Mouse (Mus musculus) fibroblast of lung, adult 2 months (primary cell): ENCODE measurements around the gene Gm28038.

Experiments used
- DNase-seq: peaks from one replicate; pipeline ENCODE4 v3.0.0-alpha.2; 2011; ENCODE audit warnings: low read depth

Gene Gm28038

DNA sequence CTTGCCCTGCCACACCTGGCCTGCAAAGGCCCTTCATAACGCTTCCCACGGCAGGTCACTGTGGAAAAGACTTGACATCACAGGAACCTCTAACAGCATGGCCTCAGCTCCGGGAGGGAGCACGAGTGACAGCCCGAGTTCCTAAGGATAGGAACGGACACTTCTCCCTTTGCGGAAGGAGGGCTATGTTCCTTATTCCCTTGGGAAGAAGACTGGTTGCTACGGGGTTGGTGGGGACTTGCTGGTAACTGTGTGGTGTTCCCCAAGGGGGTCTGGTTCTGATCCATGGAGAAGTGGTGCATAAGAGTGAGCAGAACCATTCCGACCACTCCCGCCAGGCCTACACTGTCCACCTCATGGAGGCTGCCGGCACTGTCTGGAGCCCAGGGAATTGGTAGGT is at the start of gene Gm28038:
Gene Gm28038 (plus strand): TSS at position 301 of the 400 bp plus-strand sequence.
- no peak for DNase-seq

DNA sequence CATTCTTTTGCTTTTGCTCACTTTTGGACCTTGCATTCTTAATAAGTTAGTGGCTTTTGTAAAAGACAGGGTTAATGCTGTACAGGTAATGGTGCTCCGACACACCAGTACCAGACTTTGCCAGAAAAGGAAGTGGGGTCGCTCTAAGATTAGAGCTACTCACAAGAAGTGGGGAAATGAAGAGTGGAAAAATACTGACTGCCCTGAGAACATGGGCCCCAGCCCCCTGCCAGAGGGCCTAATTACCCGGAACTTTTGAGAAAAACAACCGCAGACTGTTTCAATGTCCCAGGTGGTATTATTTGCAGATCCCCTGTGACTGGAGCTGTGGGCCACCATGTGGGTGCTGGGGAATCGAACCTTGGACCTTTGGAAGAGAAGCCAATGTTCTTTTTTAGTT is 45.2 kb upstream of the Gm28038 start:
- no peak for DNase-seq

DNA sequence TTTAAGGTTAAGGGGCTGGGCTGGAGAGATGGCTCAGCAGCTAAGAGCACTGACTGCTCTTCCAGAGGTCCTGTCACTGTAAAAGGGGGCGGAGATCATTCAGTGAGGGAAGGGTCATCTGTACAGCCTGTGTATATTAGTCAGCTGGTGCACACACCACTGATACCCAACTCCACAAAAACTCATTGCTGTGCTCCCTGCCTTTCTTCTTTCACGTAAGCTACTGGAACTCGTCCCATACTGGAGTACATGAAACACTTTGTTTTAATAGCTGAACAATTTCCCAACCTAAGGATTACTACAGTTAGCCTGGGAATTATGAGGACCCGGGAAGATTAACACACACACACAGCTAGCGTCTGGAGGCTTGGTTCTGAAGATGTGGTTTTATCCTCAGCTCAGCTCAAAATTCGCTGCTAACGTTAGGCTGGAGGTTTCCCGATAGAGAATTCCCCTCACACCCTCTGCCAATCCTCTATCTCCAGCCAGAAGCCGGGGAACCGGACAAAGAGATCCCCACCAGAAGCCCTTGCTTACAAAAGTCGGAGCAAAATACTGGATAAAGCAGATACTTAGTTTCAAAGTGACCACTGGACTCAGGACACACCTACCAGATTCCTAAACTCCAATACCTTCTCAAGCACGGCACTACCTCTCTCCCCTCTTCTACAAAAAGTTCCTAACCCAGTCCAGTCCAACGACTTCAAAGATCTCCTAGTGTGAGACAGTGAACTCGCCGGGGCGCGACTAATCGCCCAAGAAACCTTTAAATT is 44.2 kb upstream of the Gm28038 start:
- no peak for DNase-seq

DNA sequence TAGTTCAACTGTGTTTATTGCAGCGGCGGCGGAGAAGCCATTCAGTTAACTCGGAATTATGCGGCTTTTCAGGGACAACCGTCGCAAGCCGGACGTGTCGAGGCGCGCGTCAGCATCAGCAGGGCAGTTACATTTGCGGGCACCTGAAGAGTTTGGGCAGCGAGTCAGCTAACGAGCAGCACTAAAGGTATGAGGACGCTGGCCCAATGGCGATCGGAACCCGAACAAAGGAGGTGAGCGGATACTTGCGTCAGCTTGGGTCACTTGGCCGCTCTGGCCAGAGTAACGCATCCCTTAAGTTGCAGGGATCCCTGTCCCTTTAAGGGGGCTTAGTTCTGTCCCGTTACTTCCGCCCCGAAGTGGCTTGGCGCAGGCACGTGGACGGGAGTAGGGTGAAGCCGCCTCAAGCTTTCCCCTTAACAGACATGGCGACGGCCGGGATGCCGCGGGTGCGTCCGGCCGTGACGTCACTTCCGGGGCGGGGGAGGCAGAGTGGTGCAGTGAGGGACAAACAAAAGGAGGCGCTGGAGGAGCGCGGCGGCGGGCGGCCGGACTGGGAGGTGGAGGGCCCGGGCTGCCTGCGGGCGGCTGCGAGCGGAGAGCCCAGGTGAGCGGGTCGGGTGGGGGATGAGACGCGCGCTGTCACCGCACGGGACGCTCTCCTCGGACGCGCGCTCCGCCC is 43.5 kb upstream of the Gm28038 start, which contains the start of gene Lrrc8a:
Gene Lrrc8a (plus strand): TSS at position 517 of the 682 bp plus-strand sequence.
- peak; percentile 90 for DNase-seq

DNA sequence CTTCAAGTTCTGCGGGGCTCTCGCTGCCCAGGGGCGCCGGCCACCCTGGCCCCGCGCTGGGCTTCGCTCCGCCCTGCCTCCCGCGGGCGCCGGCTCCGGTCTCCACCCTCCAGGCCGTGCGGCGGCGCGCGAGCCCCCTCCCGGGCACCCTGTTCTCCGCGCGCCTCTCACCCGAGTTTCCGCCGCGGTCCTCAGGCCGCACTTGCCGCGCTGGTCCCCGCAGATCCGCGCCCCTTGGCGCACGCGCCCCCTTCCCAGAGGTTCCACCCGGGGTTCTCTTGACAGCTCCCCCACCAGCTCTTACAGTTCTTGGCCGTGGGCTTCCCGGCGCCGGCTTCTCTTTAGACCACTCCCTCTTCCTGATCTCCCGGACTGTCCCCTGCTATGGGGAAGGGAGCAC is 43.0 kb upstream of the Gm28038 start:
- DNase-seq, result no peak

DNA sequence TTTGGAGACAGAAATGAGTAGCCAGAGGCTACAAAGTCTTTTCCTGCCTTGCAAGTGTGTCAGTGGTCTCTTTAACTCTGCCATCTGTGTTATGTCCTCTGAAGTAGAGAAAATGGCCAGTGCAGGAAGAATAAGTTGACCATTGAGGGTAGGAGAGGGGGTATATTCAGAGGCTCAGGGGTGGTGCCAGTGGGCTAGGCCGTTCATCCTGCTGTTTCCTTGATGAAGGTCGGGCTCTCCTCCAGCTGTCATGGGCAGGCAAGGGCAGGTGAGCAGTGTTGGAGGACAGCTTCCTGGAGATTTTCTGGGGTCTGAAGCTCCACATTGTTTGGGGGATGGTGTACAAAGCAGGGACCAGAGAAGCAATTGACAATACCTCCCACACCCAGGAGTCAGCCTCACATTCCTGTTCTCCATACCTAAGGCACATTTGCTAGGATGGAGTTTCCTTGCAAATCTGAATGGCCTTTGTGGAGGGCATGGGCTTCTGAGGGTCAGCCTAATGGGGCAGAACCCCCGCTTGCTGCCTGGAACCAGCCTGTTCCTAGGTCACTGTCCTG is 41.9 kb upstream of the Gm28038 start:
- no peak for DNase-seq

DNA sequence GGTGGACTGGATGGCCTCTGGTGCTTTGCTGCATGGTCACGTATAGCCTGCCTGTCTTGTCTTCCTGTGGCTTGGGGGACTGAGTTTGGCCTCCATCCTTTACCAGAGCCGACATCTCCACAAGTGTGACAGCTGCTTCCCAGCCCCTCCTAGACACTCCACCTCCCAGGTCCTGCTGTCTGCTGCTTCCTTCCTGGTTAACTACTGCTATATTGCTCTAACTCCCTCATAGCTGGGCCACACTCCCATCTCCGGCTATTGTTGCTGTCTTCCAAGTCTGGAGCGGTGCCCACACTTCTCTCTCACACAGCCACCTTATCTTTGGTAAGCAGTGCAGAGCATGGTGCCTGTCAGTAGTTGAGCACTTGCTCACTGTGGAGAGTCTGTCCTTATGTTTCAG is 41.1 kb upstream of the Gm28038 start:
- no peak for DNase-seq

DNA sequence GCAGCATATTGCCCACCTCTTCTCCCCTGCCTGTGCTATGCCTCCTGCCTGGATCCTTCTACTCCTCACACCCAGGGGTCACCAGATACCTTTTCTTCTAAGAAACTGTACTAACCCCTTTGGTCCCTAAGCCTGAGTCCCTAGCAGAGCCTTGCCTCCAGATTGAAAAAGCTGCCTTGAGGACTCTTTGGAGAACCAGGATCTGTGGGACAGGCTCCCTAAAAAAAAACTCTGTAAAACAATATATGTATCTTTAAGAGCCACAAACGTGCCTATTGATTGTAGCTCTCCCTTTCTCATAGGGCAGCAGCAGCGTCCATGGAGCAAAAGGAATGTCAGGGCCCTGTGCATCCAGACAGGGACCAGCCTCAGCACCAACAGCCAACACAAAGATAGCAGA is 40.6 kb upstream of the Gm28038 start, which contains the start of gene Gm28035:
Gene Gm28035 (plus strand): TSS at position 301 of the 400 bp plus-strand sequence.
- no peak for DNase-seq

DNA sequence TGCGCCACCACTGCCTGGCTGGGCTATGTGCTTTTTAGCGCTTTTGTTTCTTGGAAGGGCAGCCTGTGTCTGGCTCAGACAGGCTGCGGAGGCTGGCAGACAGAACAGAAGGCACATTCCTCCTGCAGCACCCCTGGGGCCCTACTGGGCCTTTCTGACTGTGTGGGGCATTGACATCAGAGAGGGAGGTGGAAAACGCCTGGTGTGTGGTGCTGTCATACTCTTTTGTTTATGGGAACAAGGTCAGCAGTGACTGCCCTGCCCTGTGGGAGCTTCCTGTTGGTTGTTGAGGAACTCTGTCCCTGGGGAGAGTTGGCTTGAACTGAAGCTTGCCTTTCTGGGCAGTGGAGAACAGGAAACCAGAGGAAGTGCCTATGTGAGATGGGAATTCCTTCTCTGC is 38.3 kb upstream of the Gm28038 start:
- DNase-seq, result peak; percentile 57

DNA sequence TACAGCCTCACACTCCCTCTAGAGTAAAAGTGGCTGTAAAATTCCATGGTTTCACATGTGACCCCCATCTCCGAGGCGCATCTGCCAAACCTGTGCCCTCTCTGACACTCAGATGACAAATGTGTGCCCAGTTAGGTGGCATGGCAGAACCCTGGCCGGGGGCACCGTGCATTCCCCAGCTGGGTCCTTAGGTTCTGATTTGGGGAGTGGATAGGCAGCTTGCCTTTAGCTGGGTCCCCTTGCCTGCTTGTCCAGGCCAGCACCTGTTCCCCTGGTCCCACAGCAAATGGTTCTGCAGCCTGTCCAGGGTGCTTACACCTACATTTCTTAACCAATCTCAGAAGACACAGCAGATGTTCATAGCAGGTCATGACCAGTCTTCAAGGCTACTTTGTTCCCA is 37.5 kb upstream of the Gm28038 start:
- no peak for DNase-seq

DNA sequence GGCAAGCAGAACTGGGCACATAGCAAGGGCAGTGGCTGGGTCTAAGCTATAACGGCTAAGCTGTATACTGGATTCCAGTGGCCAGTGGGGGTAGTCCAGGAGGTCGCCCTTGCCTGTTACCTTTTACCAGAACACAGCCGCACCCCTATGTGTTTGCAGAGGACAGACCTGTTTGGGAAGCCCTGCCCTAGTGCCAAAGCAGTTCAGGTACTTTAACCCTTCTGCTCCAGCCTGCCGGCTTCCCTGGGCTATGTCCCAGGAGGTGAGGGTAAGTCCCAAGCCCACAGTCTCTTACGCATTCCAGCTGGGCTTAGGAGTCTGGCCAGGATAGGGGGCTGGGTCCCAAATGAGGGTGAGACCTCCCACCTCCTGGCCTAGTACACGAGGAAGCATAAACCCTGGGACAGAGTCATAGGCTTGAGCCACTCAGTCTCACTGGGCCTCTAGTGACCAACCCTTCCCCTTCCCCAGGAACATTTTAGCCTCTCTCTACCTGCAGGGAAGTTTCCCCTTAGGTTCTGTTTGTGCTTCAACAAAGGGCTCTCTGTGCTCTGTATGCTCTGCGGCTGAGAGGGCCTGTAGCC is 36.2 kb upstream of the Gm28038 start:
- DNase-seq, result no peak

DNA sequence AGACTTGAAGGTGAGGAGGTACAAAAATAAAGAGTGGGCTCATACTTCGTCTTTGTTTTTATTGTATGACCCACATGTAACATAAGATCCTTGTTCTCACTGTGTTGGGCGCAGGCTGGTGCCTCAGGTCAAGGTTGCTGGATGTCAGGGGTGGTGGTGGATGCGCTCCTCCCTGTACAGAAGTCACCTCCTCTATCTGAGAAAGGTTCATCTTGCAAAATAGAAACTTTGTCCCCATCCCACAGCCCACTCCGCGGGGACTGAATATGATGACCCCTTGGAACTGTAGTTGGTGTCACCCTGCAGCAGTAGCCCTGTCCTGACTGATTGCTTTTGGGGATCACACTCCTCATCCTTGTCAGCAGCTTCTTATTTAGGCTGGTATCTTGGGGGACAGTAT is 33.8 kb upstream of the Gm28038 start:
- DNase-seq, result no peak

DNA sequence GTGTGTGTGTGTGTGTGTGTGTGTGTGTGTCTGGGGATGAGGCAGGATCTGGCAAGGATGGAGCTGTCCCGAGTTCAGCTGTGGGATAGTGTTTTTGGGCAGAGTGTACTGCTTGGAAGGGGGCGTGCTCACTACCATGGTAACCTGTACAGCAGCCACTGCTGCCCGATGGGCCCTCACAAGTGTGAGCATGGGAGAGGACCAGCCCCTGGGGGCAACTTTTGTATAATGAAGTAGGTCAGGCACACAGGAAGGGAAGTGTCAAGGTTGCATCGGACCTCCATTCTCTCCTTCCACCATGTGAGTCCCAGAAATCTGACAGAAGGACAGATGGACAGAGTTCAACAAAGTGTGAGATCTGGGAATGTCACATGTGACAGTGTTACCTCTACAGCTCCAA is 33.2 kb upstream of the Gm28038 start:
- DNase-seq, result no peak

DNA sequence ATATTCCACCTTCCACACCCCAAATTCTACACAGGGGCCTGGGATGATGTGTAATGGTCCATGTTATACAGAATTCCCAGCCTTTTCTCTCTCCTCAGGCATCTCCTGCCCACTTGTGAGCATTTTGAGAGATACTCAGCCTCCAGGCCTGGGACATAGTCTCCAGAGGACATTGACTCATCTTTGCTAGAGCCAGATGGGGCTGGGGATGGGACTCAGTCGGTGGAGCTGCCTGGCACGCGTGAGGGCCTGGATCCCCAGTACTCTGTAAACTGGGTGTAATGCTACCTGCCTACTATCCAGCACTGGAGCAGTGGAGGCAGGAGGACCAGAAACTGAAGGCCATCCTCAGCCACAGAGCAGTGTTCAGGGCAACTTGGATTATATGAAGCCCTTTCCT is 31.7 kb upstream of the Gm28038 start:
- no peak for DNase-seq

DNA sequence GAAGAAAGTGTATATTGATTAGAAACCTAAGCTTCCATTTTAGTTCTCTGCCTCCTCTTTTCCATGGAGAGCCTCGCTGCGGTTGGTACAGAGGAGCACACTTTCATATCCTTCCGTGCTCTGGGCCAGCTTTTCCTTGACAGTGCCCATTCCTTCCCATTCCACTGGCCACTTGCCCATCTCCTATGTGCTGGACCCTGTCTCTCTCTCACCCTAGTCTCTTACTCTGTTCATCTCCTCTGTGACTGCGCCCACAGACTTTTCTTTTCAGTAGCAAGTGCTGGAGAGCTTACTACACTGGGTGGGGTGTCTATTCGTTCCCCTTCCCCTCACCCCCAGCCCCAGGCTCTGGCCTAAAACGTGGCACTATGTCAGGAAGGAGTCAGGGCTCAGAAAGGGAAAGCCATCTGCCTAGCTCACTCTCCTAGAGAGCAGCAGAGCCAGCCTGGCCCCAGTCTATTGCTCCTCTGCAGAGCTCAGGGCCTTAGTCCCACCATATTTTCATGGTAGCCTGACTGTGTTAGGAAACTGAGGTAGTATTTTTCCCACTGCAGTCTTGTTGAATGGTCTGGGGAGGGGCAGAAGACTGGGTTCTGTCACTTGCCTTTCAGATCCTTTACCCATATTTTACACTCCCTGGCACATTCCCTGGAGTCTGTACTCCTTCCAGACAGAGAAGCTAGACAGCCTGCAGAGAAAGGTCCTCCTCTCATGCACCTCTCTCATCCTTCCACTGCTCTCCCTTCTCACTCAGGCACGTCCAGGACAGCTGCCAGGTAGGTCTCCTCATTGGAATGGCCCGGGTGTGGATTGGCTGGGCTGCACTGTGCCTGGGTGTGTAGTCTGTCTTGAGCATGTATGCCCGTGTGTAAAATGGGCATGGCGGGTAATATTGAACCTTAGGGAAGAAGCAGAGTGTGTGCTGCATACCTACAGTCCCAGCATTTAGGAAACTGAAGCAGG is 30.4 kb upstream of the Gm28038 start:
- DNase-seq, result no peak

DNA sequence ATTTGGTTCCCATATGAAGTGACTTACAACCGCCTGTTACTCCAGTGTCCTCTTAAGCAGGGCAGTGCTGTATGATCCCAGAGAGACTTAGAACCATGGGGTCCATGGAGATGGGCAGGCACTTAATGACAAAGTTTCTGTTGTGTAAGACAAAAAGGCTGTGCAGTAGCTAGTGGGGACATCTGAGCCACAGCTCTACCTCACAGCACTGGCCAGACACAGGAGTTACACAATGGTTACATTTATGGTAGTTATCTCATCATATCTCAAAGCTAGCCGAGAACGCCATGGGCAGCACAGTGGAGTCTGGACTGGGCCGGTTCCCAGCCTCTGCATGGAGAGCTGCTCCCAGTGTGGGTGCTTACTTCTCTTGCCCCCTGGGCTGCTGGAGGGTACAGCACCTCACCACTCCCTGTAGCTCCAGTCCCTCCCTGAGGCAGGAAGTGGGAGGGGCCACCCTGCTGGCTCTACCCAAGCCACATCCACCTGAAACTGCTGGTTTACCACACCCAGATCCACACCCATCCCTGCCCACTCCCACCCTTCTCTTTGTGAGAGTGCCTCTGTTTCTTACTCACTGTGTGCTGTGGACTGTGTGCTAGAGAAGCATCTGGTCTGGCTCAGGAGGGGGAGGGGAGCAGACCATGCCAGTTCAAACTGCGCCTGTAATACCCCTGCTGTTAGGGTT is 29.3 kb upstream of the Gm28038 start:
- no peak for DNase-seq

DNA sequence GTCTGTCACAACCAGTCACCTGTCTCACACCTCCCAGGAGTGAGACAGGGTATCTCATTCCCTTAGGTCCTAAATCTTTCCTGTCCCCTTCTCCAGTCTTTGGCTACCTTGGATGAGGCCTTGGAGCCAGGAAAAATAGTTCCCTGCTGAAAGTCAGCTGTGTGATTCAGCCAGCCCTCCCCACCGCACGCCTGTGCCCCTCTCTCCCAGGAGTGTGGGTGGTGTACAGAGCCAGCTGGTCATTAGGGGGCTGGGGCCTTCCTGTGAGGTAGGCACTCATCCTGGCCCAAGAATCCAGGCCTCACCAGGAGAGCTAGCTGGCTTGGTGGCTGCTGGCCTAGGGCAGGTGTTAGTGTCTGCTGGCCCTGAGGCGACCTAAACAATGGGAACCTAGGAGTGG is 28.3 kb upstream of the Gm28038 start:
- DNase-seq, result no peak

DNA sequence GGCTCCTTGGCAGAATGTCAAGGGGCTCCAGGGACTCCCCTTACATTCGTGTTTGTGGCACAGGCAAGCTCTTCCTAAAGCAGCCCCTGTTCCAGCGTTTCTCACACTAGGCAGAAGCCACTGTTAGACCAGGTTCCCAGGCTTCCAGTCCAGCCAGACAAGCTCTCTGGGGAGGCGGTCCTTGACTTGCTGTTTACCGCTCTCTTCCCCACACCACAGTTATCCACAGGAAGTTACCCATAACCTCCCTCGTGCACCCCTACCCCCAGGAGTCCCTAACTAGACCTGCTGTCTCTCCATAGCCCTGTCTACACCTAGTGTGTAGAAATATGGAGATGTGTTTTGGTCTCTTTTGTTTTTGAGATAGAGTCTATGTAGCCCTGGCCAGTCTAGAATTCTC is 27.0 kb upstream of the Gm28038 start:
- DNase-seq, result no peak

DNA sequence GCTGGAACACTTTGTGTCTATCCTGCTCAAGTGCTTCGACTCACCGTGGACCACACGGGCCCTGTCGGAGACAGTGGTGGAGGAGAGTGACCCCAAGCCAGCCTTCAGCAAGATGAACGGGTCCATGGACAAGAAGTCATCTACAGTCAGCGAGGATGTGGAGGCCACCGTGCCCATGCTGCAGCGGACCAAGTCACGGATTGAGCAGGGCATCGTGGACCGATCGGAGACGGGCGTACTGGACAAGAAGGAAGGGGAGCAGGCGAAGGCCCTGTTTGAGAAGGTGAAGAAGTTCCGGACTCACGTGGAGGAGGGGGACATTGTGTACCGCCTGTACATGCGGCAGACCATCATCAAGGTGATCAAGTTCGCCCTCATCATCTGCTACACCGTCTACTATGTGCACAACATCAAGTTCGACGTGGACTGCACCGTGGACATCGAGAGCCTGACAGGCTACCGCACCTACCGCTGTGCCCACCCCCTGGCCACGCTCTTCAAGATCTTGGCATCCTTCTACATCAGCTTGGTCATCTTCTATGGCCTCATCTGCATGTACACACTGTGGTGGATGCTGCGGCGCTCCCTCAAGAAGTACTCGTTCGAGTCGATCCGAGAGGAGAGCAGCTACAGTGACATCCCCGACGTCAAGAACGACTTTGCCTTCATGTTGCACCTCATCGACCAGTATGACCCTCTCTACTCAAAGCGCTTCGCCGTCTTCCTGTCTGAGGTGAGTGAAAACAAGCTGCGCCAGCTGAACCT is 25.0 kb upstream of the Gm28038 start:
- DNase-seq, result no peak

DNA sequence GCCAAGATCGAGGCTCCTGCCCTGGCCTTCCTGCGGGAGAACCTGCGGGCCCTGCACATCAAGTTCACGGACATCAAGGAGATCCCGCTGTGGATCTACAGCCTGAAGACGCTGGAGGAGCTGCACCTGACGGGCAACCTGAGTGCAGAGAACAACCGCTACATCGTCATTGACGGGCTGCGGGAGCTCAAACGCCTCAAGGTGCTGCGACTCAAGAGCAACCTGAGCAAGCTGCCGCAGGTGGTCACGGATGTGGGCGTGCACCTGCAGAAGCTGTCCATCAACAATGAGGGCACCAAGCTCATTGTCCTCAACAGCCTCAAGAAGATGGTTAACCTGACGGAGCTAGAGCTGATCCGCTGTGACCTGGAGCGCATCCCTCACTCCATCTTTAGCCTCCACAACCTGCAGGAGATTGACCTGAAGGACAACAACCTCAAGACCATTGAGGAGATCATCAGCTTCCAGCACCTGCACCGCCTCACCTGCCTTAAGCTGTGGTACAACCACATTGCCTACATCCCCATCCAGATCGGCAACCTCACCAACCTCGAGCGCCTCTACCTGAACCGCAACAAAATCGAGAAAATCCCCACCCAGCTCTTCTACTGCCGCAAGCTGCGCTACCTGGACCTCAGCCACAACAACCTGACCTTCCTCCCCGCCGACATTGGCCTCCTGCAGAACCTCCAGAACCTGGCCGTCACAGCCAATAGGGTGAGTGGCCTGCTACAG is 24.1 kb upstream of the Gm28038 start:
- no peak for DNase-seq
